Mouse (Mus musculus): ENCODE measurements around the gene Aspdh. TPM values are rescaled to one million over a fixed set of nuclear protein-coding genes. Genes with fewer than 3 reads are reported as not detected.

Aspdh gene
- polyA plus RNA-seq, 1 experiment, result not detected

DNA sequence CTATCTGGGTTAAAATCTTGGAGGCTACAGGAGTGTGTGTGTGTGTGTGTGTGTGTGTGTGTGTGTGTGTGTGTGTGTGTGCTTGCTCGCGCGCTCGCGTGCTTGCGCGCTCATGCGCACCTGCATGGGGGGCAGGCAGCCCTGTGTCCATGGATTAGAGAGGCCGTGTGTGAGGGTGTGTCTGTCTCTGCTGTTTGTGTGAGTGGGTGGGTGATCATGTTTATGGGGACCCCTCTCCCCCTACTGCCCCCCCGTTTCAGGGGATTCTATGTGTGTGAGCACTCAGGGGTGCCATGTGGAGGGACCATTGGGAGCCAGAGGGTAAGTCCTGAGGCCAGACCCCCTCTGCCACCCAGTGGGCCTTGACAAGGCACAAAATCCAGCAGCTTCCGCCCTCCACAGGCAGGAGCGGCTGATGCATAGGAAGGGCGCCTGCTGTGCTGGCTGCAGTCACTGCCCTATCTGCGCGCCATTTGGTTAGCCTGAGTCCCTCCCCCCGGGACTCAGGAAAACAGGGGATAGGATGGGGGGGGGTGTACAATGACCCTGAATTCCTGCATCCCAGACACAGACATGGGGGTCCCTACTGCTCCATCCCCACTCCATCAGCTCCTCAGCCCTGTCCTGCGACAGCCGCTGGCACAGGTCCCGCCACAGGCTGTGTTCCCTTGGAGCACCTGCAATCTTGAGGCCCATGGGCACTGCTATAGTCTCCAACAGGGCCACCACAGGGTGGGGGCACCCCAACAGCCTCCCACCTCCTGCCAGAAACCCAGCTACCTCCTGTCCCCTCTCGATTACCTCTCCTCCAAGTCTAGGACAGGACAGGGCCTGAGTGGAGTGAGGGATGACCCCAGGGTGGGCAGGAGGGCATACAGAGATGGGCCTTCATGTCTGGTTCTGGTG lies 21.7 kb upstream of the Aspdh start:
- Histone ChIP-seq H3K4me3 (ENCODE audit: low read depth, low read length) (no peak overlapping the region), H3K4me1 (ENCODE audit: control insufficient read depth, insufficient read depth, low read length) (no peaks in the 10 kb centered on the region), H3K27ac (ENCODE audit: insufficient read depth, low read length) (no peak overlapping the region), H3K9ac (ENCODE audit: low read depth, poor library complexity, severe bottlenecking) (no peak overlapping the region), H3K9me3 (replicated peaks; ENCODE audit: control insufficient read depth, insufficient read depth, low read length, poor library complexity, severe bottlenecking) (no peaks in the 10 kb centered on the region), H3K36me3 (ENCODE audit: control insufficient read depth, insufficient read depth, low read length, poor library complexity, severe bottlenecking) (no peaks in the 10 kb centered on the region), H3K27me3 (ENCODE audit: control insufficient read depth, insufficient read depth, low read length, poor library complexity, severe bottlenecking) (no peaks in the 10 kb centered on the region)
- TF ChIP-seq EP300 (IDR thresholded peaks at IDR 0.05; ENCODE audit: insufficient read depth, low read depth, low read length) (no peak), POLR2A (IDR thresholded peaks at IDR 0.05; ENCODE audit: insufficient read depth, low read length) (no peak), CTCF (IDR thresholded peaks at IDR 0.05; ENCODE audit: low read depth, low read length) (no peak)

- Histone ChIP-seq H3K4me3 (ENCODE audit: low read depth, low read length) (no peak overlapping the region), H3K9me3 (replicated peaks; ENCODE audit: control insufficient read depth, insufficient read depth, low read length, poor library complexity, severe bottlenecking) (no peaks in the 10 kb centered on the region), H3K36me3 (ENCODE audit: control insufficient read depth, insufficient read depth, low read length, poor library complexity, severe bottlenecking) (no peaks in the 10 kb centered on the region), H3K9ac (ENCODE audit: low read depth, poor library complexity, severe bottlenecking) (no peak overlapping the region), H3K27me3 (ENCODE audit: control insufficient read depth, insufficient read depth, low read length, poor library complexity, severe bottlenecking) (no peaks in the 10 kb centered on the region), H3K27ac (ENCODE audit: insufficient read depth, low read length) (no peak overlapping the region), H3K4me1 (ENCODE audit: control insufficient read depth, insufficient read depth, low read length) (no peaks in the 10 kb centered on the region)
- TF ChIP-seq POLR2A (IDR thresholded peaks at IDR 0.05; ENCODE audit: insufficient read depth, low read length), result no peak
- TF ChIP-seq EP300 (IDR thresholded peaks at IDR 0.05; ENCODE audit: insufficient read depth, low read depth, low read length), result no peak
- TF ChIP-seq CTCF (IDR thresholded peaks at IDR 0.05; ENCODE audit: low read depth, low read length), result no peak
Measured at GRCm38 (mm10) chr7:44444886-44445527, 20.2 kb upstream of the Aspdh start.

GRCm38 (mm10) chr7:44445528-44445923 lies 19.7 kb upstream of the Aspdh start:
- Histone ChIP-seq H3K36me3 (ENCODE audit: control insufficient read depth, insufficient read depth, low read length, poor library complexity, severe bottlenecking) (no peaks in the 10 kb centered on the region), H3K9ac (ENCODE audit: low read depth, poor library complexity, severe bottlenecking) (no peak overlapping the region), H3K27ac (ENCODE audit: insufficient read depth, low read length) (no peak overlapping the region), H3K4me1 (ENCODE audit: control insufficient read depth, insufficient read depth, low read length) (no peaks in the 10 kb centered on the region), H3K27me3 (ENCODE audit: control insufficient read depth, insufficient read depth, low read length, poor library complexity, severe bottlenecking) (no peaks in the 10 kb centered on the region), H3K4me3 (ENCODE audit: low read depth, low read length) (no peak overlapping the region), H3K9me3 (replicated peaks; ENCODE audit: control insufficient read depth, insufficient read depth, low read length, poor library complexity, severe bottlenecking) (no peaks in the 10 kb centered on the region)
- no peak for TF ChIP-seq EP300 (IDR thresholded peaks at IDR 0.05; ENCODE audit: insufficient read depth, low read depth, low read length)

GRCm38 (mm10) chr7:44446070-44446855 lies 18.9 kb upstream of the Aspdh start:
- TF ChIP-seq EP300 (IDR thresholded peaks at IDR 0.05; ENCODE audit: insufficient read depth, low read depth, low read length) (no peak), CTCF (IDR thresholded peaks at IDR 0.05; ENCODE audit: low read depth, low read length) (no peak), POLR2A (IDR thresholded peaks at IDR 0.05; ENCODE audit: insufficient read depth, low read length) (no peak)
- no peak overlapping the region for H3K4me3 ChIP-seq (ENCODE audit: low read depth, low read length)
- H3K9ac ChIP-seq (ENCODE audit: low read depth, poor library complexity, severe bottlenecking), result no peak overlapping the region
- H3K27ac ChIP-seq (ENCODE audit: insufficient read depth, low read length), result no peak overlapping the region
- H3K36me3 ChIP-seq (ENCODE audit: control insufficient read depth, insufficient read depth, low read length, poor library complexity, severe bottlenecking), result no peaks in the 10 kb centered on the region
- H3K4me1 ChIP-seq (ENCODE audit: control insufficient read depth, insufficient read depth, low read length), result no peaks in the 10 kb centered on the region
- no peaks in the 10 kb centered on the region for H3K27me3 ChIP-seq (ENCODE audit: control insufficient read depth, insufficient read depth, low read length, poor library complexity, severe bottlenecking)
- H3K9me3 ChIP-seq (replicated peaks; ENCODE audit: control insufficient read depth, insufficient read depth, low read length, poor library complexity, severe bottlenecking), result no peaks in the 10 kb centered on the region

DNA sequence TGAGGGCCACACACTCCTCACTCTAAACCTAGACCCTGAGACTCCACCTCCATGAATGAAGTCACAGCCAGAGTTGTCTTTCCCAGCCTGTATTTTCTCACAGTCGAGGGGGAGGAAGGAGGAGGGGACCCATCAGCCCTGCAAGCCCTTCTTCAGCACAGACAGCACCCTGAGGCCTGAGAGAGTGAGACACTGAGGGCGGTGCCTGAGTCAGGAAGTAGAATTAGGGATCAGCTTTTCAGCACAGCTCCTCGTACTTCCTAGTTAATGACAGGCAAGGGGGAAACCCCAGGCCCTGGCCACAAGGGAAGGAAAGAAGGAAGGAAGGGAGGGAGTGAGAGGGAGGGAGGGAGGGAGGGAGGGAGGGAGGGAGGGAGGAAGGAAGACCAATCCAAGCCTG lies 11.9 kb upstream of the Aspdh start:
- Histone ChIP-seq H3K9me3 (replicated peaks; ENCODE audit: control insufficient read depth, insufficient read depth, low read length, poor library complexity, severe bottlenecking) (no peaks in the 10 kb centered on the region), H3K9ac (ENCODE audit: low read depth, poor library complexity, severe bottlenecking) (no peak overlapping the region), H3K27ac (ENCODE audit: insufficient read depth, low read length) (no peak overlapping the region), H3K4me1 (ENCODE audit: control insufficient read depth, insufficient read depth, low read length) (no peaks in the 10 kb centered on the region), H3K27me3 (ENCODE audit: control insufficient read depth, insufficient read depth, low read length, poor library complexity, severe bottlenecking) (no peaks in the 10 kb centered on the region), H3K36me3 (ENCODE audit: control insufficient read depth, insufficient read depth, low read length, poor library complexity, severe bottlenecking) (no peaks in the 10 kb centered on the region), H3K4me3 (ENCODE audit: low read depth, low read length) (no peak overlapping the region)
- TF ChIP-seq CTCF (IDR thresholded peaks at IDR 0.05; ENCODE audit: low read depth, low read length) (no peak), POLR2A (IDR thresholded peaks at IDR 0.05; ENCODE audit: insufficient read depth, low read length) (no peak), EP300 (IDR thresholded peaks at IDR 0.05; ENCODE audit: insufficient read depth, low read depth, low read length) (no peak)

All from ES-Bruce4 (cell line).